Mouse (Mus musculus) neural tube, embryonic 13.5 days (tissue): ENCODE results near the gene Pi4k2a. TPM values are rescaled to one million over a fixed set of nuclear protein-coding genes. Genes with fewer than 3 reads are reported as not detected.

ENCODE experiments used
- ATAC-seq: fragments of 200-750 bp; cut with Nextera tagmentation; 2 replicates; pipeline ENCODE4 v1.8.0; 2017; ENCODE audit warnings: low read depth, mild to moderate bottlenecking, moderate TSS enrichment, moderate library complexity
- H3K27ac ChIP-seq: fragments of 300-500 bp; sonication (generic); replicated peaks from 2 replicates; pipeline ENCODE4 v1.5.1; 2015; ENCODE audit warnings: moderate library complexity, mild to moderate bottlenecking, inconsistent platforms
- H3K27me3 ChIP-seq: fragments of 300-500 bp; sonication (generic); 2 replicates; pipeline ENCODE4 v1.6.1; 2015; ENCODE audit warnings: mild to moderate bottlenecking, inconsistent platforms
- H3K36me3 ChIP-seq: fragments of 300-500 bp; sonication (generic); 2 replicates; pipeline ENCODE4 v1.6.1; 2015; ENCODE audit warnings: mild to moderate bottlenecking, inconsistent platforms
- H3K4me1 ChIP-seq: fragments of 300-500 bp; sonication (generic); replicated peaks from 2 replicates; pipeline ENCODE4 v1.6.1; 2015; ENCODE audit warnings: inconsistent platforms
- H3K4me2 ChIP-seq: fragments of 300-500 bp; sonication (generic); 2 replicates; pipeline ENCODE4 v1.6.1; 2015; ENCODE audit warnings: inconsistent platforms, mild to moderate bottlenecking, moderate library complexity
- H3K4me3 ChIP-seq: fragments of 300-500 bp; sonication (generic); 2 replicates; pipeline ENCODE4 v1.5.1; 2015; ENCODE audit warnings: mild to moderate bottlenecking, inconsistent platforms
- H3K9ac ChIP-seq: fragments of 300-500 bp; sonication (generic); 2 replicates; pipeline ENCODE4 v1.6.1; 2015; ENCODE audit warnings: moderate library complexity, mild to moderate bottlenecking, inconsistent platforms
- H3K9me3 ChIP-seq: fragments of 300-500 bp; sonication (generic); 2 replicates; pipeline ENCODE4 v1.6.1; 2016; ENCODE audit warnings: inconsistent platforms
- WGBS: fragments of 180-500 bp; shearing (Covaris S2); methylation state at CpG from one replicate; pipeline ENCODE4 v1.1.7; 2015; 5-methylcytosine and 5-hydroxymethylcytosine counted together
- polyA plus RNA-seq: library from polyadenylated mRNA; unstranded; fragments of >200 nt; fragmentation: Nextera tagmentation; extraction: Ambion mirVana; gene quantifications from 2 replicates; pipeline ENCODE4 v1.2.1, GENCODE M21; 2015

Gene Pi4k2a
- polyA plus RNA-seq, 1 experiment from 2014 or later = 34.0 TPM

GRCm38 (mm10) chr19:42127024-42127423, 36.8 kb downstream of the Pi4k2a start:
- WGBS = 90% methylated on average over 5 of the region's 5 CpGs
- H3K27me3 ChIP-seq = peaks cover 17% of the 10 kb centered on the region
- H3K36me3 ChIP-seq = peaks cover 33% of the 10 kb centered on the region
- peaks cover 23% of the 10 kb centered on the region for H3K4me1 ChIP-seq
- ATAC-seq = no peak
- no peaks in the 10 kb centered on the region for H3K9me3 ChIP-seq
- H3K9ac ChIP-seq = no peak overlapping the region
- H3K4me2 ChIP-seq = no peak overlapping the region
- no peak overlapping the region for H3K27ac ChIP-seq
- no peak overlapping the region for H3K4me3 ChIP-seq

GRCm38 (mm10) chr19:42128052-42128740, 37.9 kb downstream of the Pi4k2a start:
- 6% methylated on average over 23 of the region's 23 CpGs for WGBS
- peak overlapping the region; percentile 98 for H3K4me2 ChIP-seq
- H3K4me1 ChIP-seq = peaks cover 23% of the 10 kb centered on the region
- H3K36me3 ChIP-seq = peaks cover 21% of the 10 kb centered on the region
- peak overlapping the region; percentile 54; the same call in 1 of the 2 replicates for H3K27ac ChIP-seq
- peak overlapping the region; percentile 79 for H3K9ac ChIP-seq
- peak overlapping the region; percentile 62 for H3K4me3 ChIP-seq
- ATAC-seq = no peak
- H3K9me3 ChIP-seq = no peaks in the 10 kb centered on the region
- peaks cover 17% of the 10 kb centered on the region for H3K27me3 ChIP-seq

- peak within 1 kb of the TSS; percentile 54 for H3K27ac ChIP-seq
- WGBS = under 1% methylated on average over 54 of the region's 54 CpGs
- peak; percentile 96 for ATAC-seq
Measured at GRCm38 (mm10) chr19:42128787-42129508, 38.7 kb downstream of the Pi4k2a start, which contains the start of gene Avpi1. Gene Avpi1, minus strand, starts transcription at chr19:42129059.

GRCm38 (mm10) chr19:42129509-42130293, 39.4 kb downstream of the Pi4k2a start:
- H3K4me3 ChIP-seq = peak overlapping the region; percentile 62
- WGBS = 10% methylated on average over 14 of the region's 14 CpGs
- H3K9me3 ChIP-seq = no peaks in the 10 kb centered on the region
- peaks cover 17% of the 10 kb centered on the region for H3K27me3 ChIP-seq
- peak overlapping the region; percentile 9; the same call in 1 of the 2 replicates for H3K9ac ChIP-seq
- peak overlapping the region; percentile 98 for H3K4me2 ChIP-seq
- ATAC-seq = peak; percentile 21; the same call in 1 of the 2 replicates
- H3K27ac ChIP-seq = peak overlapping the region; percentile 46
- H3K36me3 ChIP-seq = peaks cover 6% of the 10 kb centered on the region; the same call in 1 of the 2 replicates
- H3K4me1 ChIP-seq = peaks cover 23% of the 10 kb centered on the region

More at GRCm38 (mm10) chr19:42128787-42129508, 38.7 kb downstream of the Pi4k2a start, which contains the start of gene Avpi1:
- H3K4me3 ChIP-seq = peak within 1 kb of the TSS; percentile 62
- H3K27me3 ChIP-seq = peaks cover 17% of the 10 kb centered on the region
- H3K9me3 ChIP-seq = no peaks in the 10 kb centered on the region
- peaks cover 23% of the 10 kb centered on the region for H3K4me1 ChIP-seq
- H3K36me3 ChIP-seq = peaks cover 14% of the 10 kb centered on the region
- peak within 1 kb of the TSS; percentile 98 for H3K4me2 ChIP-seq
- peak within 1 kb of the TSS; percentile 79 for H3K9ac ChIP-seq

GRCm38 (mm10) chr19:42130294-42130606, 40.0 kb downstream of the Pi4k2a start:
- H3K9ac ChIP-seq = no peak overlapping the region
- H3K4me3 ChIP-seq = no peak overlapping the region
- ATAC-seq = no peak
- H3K27me3 ChIP-seq = peaks cover 17% of the 10 kb centered on the region
- 46% methylated on average over 3 of the region's 3 CpGs for WGBS
- H3K4me2 ChIP-seq = no peak overlapping the region
- peaks cover 23% of the 10 kb centered on the region for H3K4me1 ChIP-seq
- H3K36me3 ChIP-seq = 0 out of 2 replicates have a peak, but pooled peaks cover under 1% of the 10 kb centered on the region
- H3K27ac ChIP-seq = no peak overlapping the region; the same call in 1 of the 2 replicates
- no peaks in the 10 kb centered on the region for H3K9me3 ChIP-seq

GRCm38 (mm10) chr19:42131101-42131500, 40.8 kb downstream of the Pi4k2a start:
- ATAC-seq = no peak
- peaks cover 23% of the 10 kb centered on the region for H3K4me1 ChIP-seq
- H3K27me3 ChIP-seq = peaks cover 16% of the 10 kb centered on the region
- no peak overlapping the region for H3K4me3 ChIP-seq
- no peaks in the 10 kb centered on the region for H3K36me3 ChIP-seq
- 53% methylated on average over 5 of the region's 5 CpGs for WGBS
- H3K4me2 ChIP-seq = no peak overlapping the region
- H3K9ac ChIP-seq = no peak overlapping the region
- no peaks in the 10 kb centered on the region for H3K9me3 ChIP-seq
- no peak overlapping the region for H3K27ac ChIP-seq

- no peak overlapping the region for H3K4me2 ChIP-seq
- H3K4me1 ChIP-seq = peaks cover 2% of the 10 kb centered on the region; the same call in 1 of the 2 replicates
- H3K27ac ChIP-seq = no peak overlapping the region
- no peak overlapping the region for H3K4me3 ChIP-seq
- H3K9me3 ChIP-seq = no peaks in the 10 kb centered on the region
- H3K36me3 ChIP-seq = no peaks in the 10 kb centered on the region
- no peaks in the 10 kb centered on the region; the same call in 1 of the 2 replicates for H3K27me3 ChIP-seq
- no peak overlapping the region for H3K9ac ChIP-seq
- no peak for ATAC-seq
Measured at GRCm38 (mm10) chr19:42135070-42135469, 44.8 kb downstream of the Pi4k2a start.

GRCm38 (mm10) chr19:42136126-42136525, 45.9 kb downstream of the Pi4k2a start:
- ATAC-seq = no peak
- H3K4me1 ChIP-seq = no peaks in the 10 kb centered on the region
- no peak overlapping the region for H3K4me3 ChIP-seq
- no peak overlapping the region for H3K27ac ChIP-seq
- H3K9me3 ChIP-seq = no peaks in the 10 kb centered on the region
- no peaks in the 10 kb centered on the region for H3K36me3 ChIP-seq
- H3K27me3 ChIP-seq = no peaks in the 10 kb centered on the region; the same call in 1 of the 2 replicates
- no peak overlapping the region for H3K9ac ChIP-seq
- WGBS = 23% methylated on average over 5 of the region's 5 CpGs
- no peak overlapping the region for H3K4me2 ChIP-seq

- 95% methylated on average over 4 of the region's 4 CpGs for WGBS
- ATAC-seq = no peak
- H3K9me3 ChIP-seq = no peaks in the 10 kb centered on the region
Measured at GRCm38 (mm10) chr19:42137167-42137672, 47.0 kb downstream of the Pi4k2a start.

GRCm38 (mm10) chr19:42138517-42139285, 48.4 kb downstream of the Pi4k2a start:
- H3K27ac ChIP-seq = no peak overlapping the region
- H3K4me2 ChIP-seq = no peak overlapping the region
- no peak overlapping the region for H3K9ac ChIP-seq
- H3K36me3 ChIP-seq = no peaks in the 10 kb centered on the region
- H3K27me3 ChIP-seq = no peaks in the 10 kb centered on the region
- H3K9me3 ChIP-seq = no peaks in the 10 kb centered on the region
- H3K4me1 ChIP-seq = no peaks in the 10 kb centered on the region
- no peak for ATAC-seq
- 88% methylated on average over 15 of the region's 15 CpGs for WGBS
- H3K4me3 ChIP-seq = no peak overlapping the region

More at GRCm38 (mm10) chr19:42137167-42137672, 47.0 kb downstream of the Pi4k2a start:
- Histone ChIP-seq H3K4me1 (no peaks in the 10 kb centered on the region), H3K9ac (no peak overlapping the region), H3K27ac (no peak overlapping the region), H3K27me3 (no peaks in the 10 kb centered on the region), H3K4me3 (no peak overlapping the region), H3K36me3 (no peaks in the 10 kb centered on the region), H3K4me2 (no peak overlapping the region)
